Mouse (Mus musculus) embryo, embryonic 11.5 days (tissue): ENCODE measurements around the gene Slc25a35.
"Not testable (repeated sequence)": the region's sequence is repeated elsewhere in the genome, so short reads cannot be mapped to it uniquely, and the experiment has no call there.

Experiments used
- DNase-seq: peaks from one replicate; pipeline ENCODE4 v3.0.0-alpha.2; 2012; ENCODE audit warnings: low read depth, low spot score

Gene Slc25a35

DNA sequence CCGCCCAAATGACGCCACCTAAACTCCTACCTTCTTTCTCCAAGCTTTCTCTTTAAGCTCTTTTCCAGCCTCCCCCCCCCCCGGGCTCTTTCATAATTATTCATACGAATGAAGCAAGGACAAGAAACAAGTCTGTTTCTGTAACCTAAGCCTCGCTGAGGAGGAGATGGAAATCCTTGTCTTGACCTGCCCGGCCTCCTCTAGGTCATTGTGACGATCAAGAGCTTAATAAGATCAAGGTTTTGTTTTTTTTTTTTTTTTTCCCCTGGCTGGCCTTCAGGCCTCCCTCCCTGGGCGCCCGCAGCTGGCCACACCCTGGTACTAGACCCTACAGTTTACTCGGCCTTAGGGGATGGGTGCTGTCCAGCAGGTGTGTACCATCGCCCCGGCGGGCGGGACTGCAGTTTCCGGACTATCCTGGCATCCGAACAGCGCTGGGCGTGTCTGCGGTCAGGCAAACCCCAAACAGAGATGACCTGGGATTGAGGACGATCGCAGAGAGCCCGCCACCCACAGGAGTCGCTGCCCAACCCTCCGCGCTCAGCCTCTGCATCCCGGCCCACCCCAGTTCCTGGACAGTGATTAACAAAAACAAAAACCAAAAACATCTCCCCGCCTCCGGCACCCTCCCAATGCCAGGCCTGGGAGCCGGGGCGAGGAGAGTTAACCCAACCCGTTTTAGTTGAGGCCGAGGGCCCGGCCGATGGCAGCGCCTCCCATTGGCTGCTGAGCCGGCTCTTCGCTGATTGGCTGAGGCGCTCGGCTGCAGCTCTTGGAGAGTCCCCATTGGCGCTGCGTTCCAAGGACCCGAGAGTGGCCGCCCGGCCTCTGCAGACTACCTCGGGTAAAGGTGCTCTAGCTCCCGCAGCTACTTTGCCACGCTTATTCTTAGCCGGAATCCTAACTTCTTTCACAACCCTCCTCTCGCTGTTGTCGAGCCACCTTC, at the start of gene Slc25a35:
Gene Slc25a35, plus strand, starts transcription at position 795 of the 946 bp plus-strand sequence.
- peak; percentile 78 for DNase-seq

DNA sequence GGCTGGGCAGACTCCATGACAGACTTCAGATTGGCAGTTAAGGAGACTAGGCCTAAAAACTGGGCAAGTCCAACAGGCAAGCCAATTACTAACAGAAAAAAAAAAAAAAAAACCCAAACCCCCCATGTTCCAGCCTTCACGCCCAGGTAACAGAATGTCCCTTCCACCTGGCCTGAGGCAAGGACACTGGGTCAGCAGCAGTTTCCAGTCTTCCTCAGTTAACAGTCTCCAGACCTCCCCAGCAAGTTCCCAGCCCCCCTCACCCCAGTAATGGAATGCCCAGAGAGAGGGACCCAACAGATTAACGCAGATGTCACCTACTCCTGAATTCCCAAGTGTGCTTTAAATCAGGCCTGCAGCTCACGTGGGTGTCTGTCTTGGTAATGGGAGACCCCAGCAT, 44.7 kb upstream of the Slc25a35 start:
- DNase-seq: no peak

DNA sequence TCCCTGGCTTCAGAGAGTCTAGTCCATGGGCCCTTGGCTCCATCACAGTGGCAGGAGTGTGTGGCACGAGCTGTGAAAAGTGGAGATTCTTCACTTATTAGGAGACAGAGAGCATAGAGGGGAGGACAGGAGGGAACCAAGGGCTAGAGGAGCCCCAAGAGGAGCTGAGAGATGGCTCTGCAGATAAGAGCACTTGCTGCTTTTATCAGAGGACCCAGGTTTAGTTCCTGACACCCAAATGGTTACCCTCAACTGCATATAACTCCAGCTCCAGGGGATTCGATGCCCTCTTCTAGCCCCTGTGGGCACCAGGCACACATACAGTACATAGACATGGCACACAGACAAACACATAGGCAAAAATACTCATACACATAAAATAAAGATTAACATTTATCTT, 43.2 kb upstream of the Slc25a35 start:
- no peak for DNase-seq

DNA sequence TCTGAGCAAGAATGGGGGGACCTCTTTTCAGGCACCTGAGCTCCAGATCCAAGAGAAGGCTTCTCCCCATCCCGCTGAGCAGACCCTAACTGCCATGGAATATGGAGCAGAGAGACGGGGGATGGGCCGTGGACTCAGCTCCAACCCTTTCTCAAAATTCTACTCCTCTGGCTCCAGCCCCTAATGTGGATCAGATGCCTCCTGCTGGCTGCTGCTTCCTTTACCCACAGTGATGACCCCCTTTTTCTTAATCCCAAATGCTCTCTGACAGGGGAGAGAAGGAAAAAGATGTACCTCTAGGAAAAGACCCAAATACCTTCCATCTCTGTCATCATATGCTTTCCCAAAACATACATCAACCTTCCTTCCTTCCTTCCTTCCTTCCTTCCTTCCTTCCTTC, 41.0 kb upstream of the Slc25a35 start, which contains the start of gene Odf4:
Gene Odf4, minus strand, starts transcription at position 101 of the 400 bp plus-strand sequence.
- DNase-seq: no peak

DNA sequence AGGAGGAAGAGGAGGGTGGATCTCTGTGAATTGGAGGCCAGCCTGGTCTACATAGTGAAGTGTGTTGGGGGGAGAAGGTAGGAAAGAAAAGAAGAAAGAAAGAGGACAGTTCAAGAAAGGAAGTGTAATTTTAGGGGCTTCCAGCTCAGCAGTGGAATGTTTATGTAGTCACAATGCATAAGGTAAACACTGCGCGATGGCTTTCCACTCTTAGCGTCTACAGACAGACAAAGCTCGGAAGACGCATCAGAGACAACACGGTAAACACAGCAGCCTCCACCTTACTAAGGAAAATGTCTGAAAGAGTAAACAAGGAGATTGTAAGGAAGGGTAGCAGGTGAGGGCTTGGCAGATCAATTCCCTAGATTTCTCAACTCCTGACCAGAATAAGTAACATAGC, 38.0 kb upstream of the Slc25a35 start:
- DNase-seq: no peak

- DNase-seq: no peak
Measured at GRCm38 (mm10) chr11:68933885-68934507, 33.9 kb upstream of the Slc25a35 start.

GRCm38 (mm10) chr11:68936951-68937350, 31.0 kb upstream of the Slc25a35 start:
- DNase-seq: not testable (repeated sequence)

GRCm38 (mm10) chr11:68939451-68940304, 28.3 kb upstream of the Slc25a35 start:
- peak; percentile 77 for DNase-seq

GRCm38 (mm10) chr11:68940516-68940915, 27.4 kb upstream of the Slc25a35 start:
- DNase-seq: no peak

DNA sequence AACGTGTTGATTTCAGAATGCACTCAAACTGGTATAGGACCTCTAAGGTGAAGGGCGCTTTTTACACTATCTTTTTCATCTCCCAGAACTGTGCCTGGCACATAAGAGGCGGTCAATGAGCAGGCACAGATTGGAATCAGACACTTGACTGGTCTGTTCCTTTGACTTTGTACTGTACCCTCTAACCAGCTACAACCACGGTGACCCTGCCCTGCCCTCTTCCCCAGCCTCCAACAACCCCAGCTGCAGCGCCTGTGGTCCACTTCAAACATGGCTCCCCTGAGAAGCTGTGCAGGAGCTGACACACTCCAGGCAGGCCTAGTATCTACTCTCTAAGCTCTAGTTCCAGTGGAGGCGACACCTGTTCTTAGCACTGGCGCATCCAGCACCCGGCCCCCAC, 25.2 kb upstream of the Slc25a35 start:
- no peak for DNase-seq

GRCm38 (mm10) chr11:68945245-68945644, 22.7 kb upstream of the Slc25a35 start:
- no peak for DNase-seq

DNA sequence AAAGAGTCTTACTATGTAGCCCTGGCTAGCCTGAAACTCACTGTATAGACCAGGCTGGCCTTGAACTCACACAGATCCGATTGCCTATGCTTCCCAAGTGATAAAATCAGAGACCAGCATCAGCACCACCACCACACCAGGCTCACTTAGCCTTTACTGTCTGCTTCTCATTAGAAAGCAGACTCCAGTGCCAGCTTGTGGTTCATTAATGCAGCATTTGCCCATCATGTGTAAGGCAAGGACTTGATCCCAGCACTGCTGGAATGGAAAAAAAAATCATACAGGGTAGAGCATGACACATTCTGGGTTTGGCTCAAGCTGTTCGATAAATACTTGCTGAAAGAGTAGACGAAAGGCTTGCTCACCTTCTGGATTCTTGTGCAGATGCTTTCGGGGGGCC, 21.9 kb upstream of the Slc25a35 start:
- DNase-seq: no peak

DNA sequence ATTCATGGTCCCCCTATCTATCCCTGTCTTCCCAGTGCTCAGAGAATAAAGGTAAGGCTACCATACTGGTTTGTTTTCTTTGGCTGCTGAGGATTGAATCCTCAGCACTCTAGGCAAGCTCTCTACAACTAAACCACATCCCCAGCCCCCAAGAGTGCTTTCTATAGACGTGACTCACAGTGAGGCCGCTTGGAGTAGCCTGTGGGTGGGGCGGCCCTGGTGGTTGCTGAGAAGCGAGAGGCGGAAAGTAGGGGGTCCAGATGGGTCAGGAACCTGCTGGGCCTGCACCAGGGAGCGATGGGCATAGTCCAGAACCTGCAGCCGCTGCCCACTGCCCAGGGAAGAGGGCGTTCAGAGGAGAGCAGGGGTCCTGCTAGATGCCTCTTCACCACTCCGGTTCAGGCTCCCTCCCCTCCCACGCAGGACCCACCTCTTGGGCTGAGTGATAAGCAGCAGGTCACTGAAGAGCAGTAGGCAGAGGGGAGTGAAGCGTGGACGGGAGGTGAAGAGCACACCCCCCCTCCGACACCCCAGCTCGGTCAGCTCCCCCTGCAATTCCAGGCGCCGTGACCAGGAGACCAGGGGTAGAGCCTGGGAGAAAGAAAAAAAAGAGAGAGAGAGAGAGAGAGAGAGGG, 21.0 kb upstream of the Slc25a35 start:
- no peak for DNase-seq

GRCm38 (mm10) chr11:68947542-68947993, 20.4 kb upstream of the Slc25a35 start:
- no peak for DNase-seq

- no peak for DNase-seq
Measured at GRCm38 (mm10) chr11:68953903-68954302, 14.0 kb upstream of the Slc25a35 start.

- no peak for DNase-seq
Measured at GRCm38 (mm10) chr11:68954408-68954807, 13.5 kb upstream of the Slc25a35 start.

DNA sequence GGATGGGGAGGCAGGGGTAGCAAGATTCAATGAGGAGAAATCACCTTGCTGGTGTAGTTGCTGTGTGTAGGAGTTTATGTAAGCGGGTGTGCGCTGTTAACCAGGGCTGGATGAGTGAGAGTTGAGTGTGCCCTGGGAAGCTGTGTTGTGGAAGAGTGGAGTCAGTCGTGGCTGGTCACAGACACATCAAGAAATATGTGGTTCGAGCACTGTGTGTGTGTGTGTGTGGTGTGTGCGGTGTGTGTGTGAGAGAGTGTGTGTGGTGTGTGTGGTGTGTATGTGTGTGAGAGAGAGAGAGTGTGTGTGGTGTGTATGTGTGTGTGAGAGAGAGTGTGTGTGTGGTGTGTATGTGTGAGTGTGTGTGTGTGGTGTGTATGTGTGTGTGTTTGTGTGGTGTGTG, 12.5 kb upstream of the Slc25a35 start:
- no peak for DNase-seq

DNA sequence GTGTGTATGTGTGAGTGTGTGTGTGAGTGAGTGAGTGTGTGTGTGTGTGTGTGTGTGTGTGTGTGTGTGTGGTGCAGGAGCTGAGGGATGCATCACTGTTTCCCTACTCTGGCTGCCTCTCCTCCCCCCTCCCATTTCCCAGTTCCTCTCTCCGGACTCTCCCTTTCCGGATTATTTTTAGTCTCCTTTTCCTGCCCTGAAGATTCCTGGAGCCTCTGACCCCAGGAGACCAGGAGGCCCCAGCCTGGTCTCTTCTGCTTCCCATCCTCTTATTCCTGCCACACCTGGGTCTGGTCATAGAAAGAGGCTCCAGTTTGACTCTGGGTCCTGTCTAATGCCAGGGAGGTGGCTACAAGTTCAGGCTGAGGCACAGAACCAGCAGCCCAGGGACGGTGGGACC, 11.8 kb upstream of the Slc25a35 start:
- no peak for DNase-seq

GRCm38 (mm10) chr11:68956697-68957096, 11.2 kb upstream of the Slc25a35 start:
- no peak for DNase-seq

- DNase-seq: no peak
Measured at GRCm38 (mm10) chr11:68957308-68957707, 10.6 kb upstream of the Slc25a35 start, which contains the start of gene Arhgef15. Gene Arhgef15 (minus strand): TSS chr11:68957480.

DNA sequence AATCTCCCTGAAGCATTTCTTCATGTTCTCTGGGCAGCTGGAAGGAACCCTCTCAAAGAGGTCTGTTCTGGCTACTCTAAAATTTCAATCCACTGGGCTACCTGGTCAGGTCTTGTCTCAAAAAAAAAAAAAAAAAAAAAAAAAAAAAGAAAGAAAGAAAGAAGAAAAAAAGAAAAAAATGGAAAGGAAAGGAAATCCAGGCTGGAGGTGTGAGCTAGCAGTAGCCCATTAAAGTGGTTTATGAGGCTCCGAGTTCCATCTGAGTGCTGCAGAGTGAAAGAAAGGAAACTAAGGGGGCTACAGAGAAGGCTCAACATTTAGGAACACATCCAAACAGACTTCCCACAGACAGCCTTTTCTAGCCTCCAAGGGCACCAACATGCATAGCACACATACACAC, 10.0 kb upstream of the Slc25a35 start:
- no peak for DNase-seq
